Mouse (Mus musculus) kidney, postnatal 14 days (tissue): ENCODE measurements at regions not wholly inside any gene's neighbourhood (a gene's known extent, or its start where the extent isn't known, plus 50 kb on each side); places are given as distances from the start of the nearest gene placed in this dataset.
A peak's percentile ranks its signal among the peaks of the same experiment; 100 is the strongest.

Source experiments
- DNase-seq: peaks from one replicate; pipeline ENCODE4 v3.0.0; 2022; ENCODE audit warnings: mixed read lengths

DNA sequence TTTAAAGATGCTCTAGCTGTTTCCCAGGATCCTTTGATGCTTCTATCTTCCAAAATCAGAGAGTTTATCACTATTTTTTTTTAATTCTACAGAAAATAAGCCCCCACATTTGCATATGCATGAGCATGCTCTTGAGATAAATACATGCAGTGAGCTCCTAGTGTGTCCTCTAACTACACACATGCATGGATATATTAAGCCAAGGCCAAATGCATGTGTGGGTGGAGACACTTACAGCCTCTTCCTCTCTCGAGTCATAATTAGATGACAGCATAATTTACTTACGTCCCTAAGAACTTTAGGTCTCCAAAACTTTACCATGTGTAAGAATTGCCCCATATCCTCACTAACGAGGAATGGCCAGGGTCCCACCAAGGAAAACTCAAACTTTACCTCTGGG lies 189.9 kb upstream of the Gcfc2 start:
- no peak for DNase-seq

- no peak for DNase-seq
Observed at GRCm38 (mm10) chr6:81738466-81738865, 185.0 kb upstream of the Gcfc2 start.

DNA sequence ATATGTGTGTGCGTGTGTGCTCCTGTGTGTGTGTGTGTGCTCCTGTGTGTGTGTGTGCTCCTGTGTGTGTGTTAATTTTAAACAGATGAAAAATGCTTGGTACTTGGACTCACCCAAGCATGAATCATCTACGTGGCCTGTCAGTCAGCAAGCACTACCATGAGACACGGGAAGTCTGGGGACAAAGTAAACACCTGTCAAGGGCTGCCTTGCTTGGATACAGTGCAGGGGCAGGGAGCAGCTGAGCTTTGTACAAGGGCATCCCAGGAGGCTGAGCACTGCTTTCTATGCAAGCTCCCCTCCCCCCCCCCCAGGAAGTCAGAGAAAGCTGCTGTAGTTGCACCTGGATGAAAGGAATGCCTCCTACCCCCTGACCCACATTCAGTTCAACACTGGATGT lies 173.8 kb upstream of the Gcfc2 start:
- DNase-seq = no peak

- no peak for DNase-seq
Observed at GRCm38 (mm10) chr6:81751631-81752030, 171.8 kb upstream of the Gcfc2 start.

GRCm38 (mm10) chr6:81756242-81756641 lies 167.2 kb upstream of the Gcfc2 start:
- no peak for DNase-seq

DNA sequence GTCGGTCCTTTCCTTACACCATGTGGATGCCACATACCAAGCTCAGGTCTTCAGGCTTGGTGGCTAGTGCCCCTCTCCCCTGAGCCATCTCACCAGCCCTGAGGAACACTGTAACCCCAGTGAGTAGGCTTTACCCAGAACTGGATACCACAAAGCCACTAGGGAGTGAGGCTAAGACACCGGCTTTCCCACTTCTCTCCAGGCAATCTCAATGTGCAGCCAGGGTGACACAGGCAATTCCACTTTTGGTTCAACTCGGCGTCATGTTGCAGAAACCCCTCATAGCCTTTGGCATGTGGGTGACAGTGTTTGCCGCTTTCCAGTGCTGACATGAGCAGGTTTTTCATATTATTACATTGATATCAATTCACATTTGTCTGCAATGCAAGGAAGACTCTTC lies 164.6 kb upstream of the Gcfc2 start:
- DNase-seq = no peak

GRCm38 (mm10) chr6:81760181-81760580 lies 163.3 kb upstream of the Gcfc2 start:
- DNase-seq = no peak

GRCm38 (mm10) chr6:81765831-81766230 lies 157.6 kb upstream of the Gcfc2 start:
- DNase-seq = no peak

GRCm38 (mm10) chr6:81766800-81767199 lies 156.7 kb upstream of the Gcfc2 start:
- DNase-seq = no peak

GRCm38 (mm10) chr6:81768669-81769537 lies 154.6 kb upstream of the Gcfc2 start:
- DNase-seq = no peak

GRCm38 (mm10) chr6:81770301-81770700 lies 153.2 kb upstream of the Gcfc2 start:
- DNase-seq = no peak

DNA sequence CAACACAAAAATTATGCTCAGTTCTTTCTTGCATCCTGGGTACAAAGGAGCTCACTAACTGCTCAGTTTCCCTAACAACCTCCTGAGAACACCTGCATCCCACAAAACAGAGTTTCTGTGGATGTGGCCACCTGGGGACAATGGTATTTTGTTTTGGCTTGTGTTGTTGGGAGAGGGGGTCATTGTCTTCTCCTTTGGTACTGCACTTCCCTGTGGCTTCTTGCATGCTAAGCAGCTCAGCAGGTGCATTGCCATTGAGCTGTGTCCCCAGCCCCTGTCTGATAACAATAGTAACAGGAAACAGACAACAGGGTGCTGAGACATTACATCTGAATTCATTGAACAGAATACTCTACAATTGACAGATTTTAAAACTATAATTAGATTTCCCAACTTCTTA lies 151.6 kb upstream of the Gcfc2 start:
- DNase-seq = no peak

DNA sequence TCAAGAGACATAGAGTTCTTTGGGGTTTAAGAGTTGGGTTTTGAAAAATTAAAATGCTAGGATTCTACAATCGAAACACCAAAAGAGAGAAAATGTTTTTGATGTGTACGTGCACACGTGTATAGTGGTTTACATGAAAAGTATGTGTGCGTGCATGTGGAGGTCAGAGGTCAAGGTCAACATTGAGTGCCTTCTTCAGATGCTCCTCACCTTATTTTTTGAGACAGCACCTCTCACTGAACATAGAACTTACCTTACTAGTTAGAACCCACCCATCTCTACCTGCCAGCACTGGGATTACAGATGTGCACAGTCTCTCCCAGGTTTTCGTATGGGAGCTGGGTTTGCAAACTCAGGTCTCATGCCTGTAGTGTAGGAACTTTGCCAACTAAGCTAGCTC lies 141.3 kb upstream of the Gcfc2 start:
- DNase-seq = no peak

GRCm38 (mm10) chr6:81782815-81783435 lies 140.5 kb upstream of the Gcfc2 start:
- DNase-seq = no peak

DNA sequence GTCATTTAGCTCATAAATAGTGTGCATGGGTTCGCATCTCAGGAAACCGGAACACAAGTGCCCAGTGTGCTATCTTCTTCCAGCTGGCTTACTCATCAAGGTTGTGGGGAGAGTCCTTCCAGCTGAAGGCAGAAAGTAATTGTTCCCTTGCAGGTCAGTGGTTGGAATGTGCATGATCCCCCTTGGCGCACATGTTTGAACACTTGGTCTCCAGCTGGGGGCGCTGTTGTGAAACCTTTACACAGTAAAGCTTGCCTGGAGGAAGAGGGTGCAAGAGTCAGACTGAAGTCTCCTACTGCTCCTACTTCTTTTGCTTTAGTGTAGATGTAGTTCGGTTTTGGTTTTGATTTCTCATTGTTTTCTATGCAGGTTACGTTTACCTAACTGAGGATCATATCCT lies 128.2 kb upstream of the Gcfc2 start:
- no peak for DNase-seq

DNA sequence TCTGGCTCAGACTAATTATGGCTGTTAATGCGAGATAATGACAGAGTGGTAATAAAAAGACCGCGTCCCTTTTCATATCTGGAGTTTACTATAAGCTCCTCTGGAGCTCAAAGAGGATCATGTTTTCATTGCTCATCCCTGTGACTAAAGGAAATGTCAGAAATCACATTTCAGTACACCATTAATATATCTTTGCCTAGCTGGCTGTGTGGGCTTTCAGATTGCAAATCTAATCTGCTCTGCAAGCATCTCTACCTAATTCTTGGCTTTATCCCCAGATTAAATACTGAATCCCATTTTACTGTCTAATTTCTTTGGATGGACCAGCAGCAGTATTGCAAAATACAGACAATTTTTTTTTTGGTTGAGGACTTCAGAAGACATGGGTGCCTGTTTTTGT lies 122.6 kb upstream of the Gcfc2 start:
- DNase-seq = no peak

DNA sequence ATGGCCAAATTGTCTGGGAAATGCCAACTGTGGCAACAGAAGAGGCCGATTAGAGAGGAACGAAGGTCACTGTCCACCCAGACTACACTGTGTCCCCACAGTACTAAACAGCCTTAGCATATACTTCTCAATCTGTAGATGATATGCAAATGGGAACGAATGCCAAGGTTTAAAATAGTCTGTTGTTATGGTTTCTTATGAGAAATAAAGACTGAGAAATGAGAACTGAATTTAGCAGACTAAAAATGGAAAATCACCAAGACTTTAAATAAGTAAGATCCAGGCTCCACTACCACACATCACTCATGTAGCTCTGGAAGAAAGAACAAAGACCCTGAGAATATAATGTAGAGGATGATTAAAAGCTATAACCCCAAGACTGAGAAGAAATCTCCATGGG lies 121.7 kb upstream of the Gcfc2 start:
- DNase-seq = no peak

DNA sequence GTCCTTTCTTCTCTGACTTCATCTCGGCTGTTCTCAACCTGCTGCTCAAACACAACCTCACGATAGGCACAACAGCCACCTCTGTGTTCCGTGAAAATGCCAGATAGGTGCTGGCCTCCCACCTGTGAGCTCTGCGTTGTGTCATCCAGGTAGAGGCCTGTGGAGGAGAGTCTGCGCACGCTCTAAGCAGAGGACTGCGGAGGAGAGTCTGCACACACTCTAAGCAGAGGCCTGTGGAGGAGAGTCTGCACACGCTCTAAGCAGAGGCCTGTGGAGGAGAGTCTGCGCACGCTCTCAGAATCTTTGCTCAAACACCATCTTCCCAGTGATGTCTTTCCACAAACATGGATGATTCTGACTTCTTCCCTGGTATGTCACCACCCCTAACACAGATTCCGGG lies 117.5 kb upstream of the Gcfc2 start:
- DNase-seq = no peak

DNA sequence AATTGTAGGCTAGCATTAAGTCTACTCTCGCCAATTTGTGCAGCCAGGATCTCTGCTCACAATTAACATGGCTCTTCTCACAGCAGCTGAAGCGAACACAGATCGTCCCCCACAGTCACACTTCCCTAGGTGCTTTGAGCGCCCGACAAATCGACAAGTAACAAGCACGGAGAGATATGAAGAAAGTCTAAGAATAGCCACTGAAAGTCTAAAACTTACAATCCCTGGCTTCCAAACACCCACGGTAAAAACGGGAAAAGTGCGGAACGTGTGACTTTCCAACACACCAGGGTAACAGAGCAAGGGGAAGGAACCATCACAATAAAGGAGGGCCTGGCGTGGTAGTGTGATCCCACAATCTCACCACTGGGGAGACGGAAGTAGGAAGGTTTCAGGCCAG lies 114.8 kb upstream of the Gcfc2 start:
- DNase-seq = no peak

DNA sequence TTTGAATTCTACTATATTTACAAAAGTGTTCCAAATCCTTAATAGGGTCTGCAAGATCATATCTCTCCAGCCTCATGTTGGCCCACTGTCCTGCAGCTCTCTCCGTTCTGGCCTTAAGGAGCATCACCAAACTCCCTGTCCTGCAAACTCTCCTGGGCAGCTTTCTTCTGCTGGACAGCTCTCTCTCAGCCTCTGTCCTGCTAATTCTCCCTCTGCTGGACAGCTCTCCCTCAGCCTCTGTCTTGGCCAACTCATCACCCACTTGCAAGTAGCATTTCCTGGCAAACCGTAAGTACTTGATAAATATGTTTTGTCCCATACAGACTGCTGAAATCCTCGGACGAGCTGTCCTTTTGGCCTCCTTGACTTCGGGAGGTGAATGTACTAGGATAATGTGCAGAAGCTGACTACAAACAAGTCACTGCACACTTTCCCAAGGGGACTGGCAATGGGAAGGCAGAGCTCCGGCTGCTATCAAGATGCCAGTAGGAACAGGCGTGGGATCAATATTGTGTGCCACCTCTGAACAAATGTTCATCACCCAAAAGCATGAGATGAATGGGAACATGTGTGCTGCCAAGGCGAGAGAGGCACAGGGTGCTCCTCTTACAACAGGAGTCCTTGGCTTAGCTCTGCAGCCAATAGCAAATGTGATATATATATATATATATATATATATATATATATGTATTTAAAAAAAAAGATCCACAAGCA lies 108.1 kb upstream of the Gcfc2 start:
- peak; percentile 10 for DNase-seq

- DNase-seq = no peak
Observed at GRCm38 (mm10) chr6:81815962-81816338, 107.5 kb upstream of the Gcfc2 start.

DNA sequence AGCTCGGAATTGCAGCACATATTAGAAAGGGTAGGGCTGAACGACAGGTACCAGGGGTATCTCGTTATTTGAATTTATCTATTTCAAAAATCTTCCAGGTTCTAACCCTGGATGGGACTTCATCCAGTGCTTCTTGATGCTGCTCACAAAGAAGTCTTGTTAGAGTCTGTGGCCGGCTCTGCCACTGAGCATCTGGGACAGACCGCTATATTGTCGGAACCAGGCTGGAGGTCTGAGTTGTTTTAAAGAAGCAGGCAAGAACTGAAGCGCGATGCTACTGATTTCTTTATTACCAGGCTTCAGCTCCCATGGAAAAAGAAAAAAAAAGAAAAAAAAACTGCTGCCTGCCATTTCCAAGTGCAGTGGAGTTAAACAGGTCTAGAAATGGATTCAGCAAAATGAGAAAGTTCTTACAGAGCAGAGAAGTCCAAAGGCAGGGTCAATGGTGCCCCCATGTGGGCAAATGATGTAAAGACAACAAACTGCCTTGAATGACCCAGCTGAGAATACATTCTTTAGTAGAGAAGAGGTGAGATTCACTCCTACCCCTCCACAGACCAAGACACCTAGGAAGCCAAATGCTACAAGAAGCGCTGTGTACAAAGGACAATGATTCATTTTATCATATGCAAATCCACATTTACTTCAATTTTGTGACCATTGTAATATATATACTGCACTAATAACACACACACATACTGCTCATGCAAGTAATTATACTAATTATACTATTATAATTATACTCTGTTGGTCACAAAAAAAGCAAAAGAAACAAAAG lies 106.2 kb upstream of the Gcfc2 start:
- DNase-seq = peak; percentile 50

GRCm38 (mm10) chr6:81818573-81818972 lies 104.9 kb upstream of the Gcfc2 start:
- no peak for DNase-seq
